ENCODE assay signal across 14 mouse cellular contexts in the genomic region with DNA sequence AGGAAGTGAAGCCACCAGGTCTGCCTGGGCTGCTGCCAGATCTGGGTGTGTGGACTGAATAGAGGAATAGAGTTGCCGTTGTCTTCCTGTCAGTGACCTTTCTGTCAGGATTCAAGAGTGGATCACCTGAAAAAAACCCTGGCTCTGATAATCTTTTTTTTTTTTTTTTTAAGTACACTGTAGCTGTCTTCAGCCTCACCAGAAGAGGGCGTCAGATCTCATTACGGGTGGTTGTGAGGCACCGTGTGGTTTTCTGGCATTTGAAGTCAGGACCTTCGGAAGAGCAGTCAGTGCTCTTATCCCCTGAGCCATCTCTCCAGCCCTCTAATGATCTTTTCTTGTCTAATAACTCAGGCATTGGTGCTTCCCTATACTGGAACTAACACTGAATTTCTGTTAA. TPM values are rescaled to one million over a fixed set of nuclear protein-coding genes. Genes with fewer than 3 reads are reported as not detected.
DNase-seq lines count a peak whose midpoint lies in the region; ATAC-seq and TF ChIP-seq lines count a peak whose summit lies in the region.
"Had no signal": no experiment of that assay in that cellular context is flagged by ENCODE, and none has a peak within 500 bp of the region (broad histone marks: within the 10 kb centered on the region; RNA-seq: fewer than 3 reads in every experiment).

No protein-coding gene starts in this region.

- no peak for TF ChIP-seq POLR2A in heart, adult 2 months (IDR thresholded peaks at IDR 0.05; ENCODE audit: insufficient read depth, low read depth, low read length)
- no peak for TF ChIP-seq POLR2A in lung, adult 2 months (IDR thresholded peaks at IDR 0.05; ENCODE audit: borderline replicate concordance, extremely low read depth, low read depth, low read length)
- no peak for TF ChIP-seq POLR2A in MEL (IDR thresholded peaks at IDR 0.05; ENCODE audit: control insufficient read depth in 1 of 2, insufficient read depth in 1 of 2, low read depth in 1 of 2, low read length in 2 of 2, poor library complexity in 1 of 2)

- H3K79me2 ChIP-seq in heart, adult 2 months (replicated peaks; ENCODE audit: control insufficient read depth, insufficient read depth, low read length): no peaks in the 10 kb centered on the region
- H3K79me2 ChIP-seq in MEL (ENCODE audit: control insufficient read depth, insufficient read depth, low read length, poor library complexity): peaks cover 27% of the 10 kb centered on the region; the same call in 1 of the 2 replicates

- H3K4me2 ChIP-seq in lung, embryonic 14.5 days: no peak overlapping the region
- H3K4me2 ChIP-seq in stomach, postnatal 0 days (replicated peaks; ENCODE audit: low read depth): no peak overlapping the region
- H3K4me2 ChIP-seq: limb, embryonic 15.5 days; midbrain, embryonic 13.5 days had no signal

- H3K4me3 ChIP-seq in heart, adult 2 months: no peak overlapping the region
- no peak overlapping the region for H3K4me3 ChIP-seq in heart, embryonic 10.5 days
- H3K4me3 ChIP-seq in lung, embryonic 14.5 days (ENCODE audit: low read depth, low read length): no peak overlapping the region
- H3K4me3 ChIP-seq in lung, adult 2 months (replicated peaks; ENCODE audit: extremely low read depth, low read depth, low read length): no peak overlapping the region
- H3K4me3 ChIP-seq in MEL (ENCODE audit: control insufficient read depth in 1 of 2, insufficient read depth in 1 of 2, low read depth in 2 of 2, low read length in 2 of 2): no peak overlapping the region
- no peak overlapping the region for H3K4me3 ChIP-seq in stomach, postnatal 0 days (ENCODE audit: low read depth, low read length)
- H3K4me3 ChIP-seq: limb, embryonic 15.5 days; midbrain, embryonic 13.5 days had no signal

- no peak for TF ChIP-seq RAD21 in MEL (IDR thresholded peaks at IDR 0.05; ENCODE audit: low read depth, low read length)

- no peaks in the 10 kb centered on the region for H3K27me3 ChIP-seq in heart, adult 2 months (ENCODE audit: control insufficient read depth, insufficient read depth, low read length)
- no peaks in the 10 kb centered on the region for H3K27me3 ChIP-seq in heart, embryonic 10.5 days (ENCODE audit: insufficient read depth, poor library complexity, severe bottlenecking)
- H3K27me3 ChIP-seq in lung, embryonic 14.5 days (ENCODE audit: insufficient read depth, low read length): no peaks in the 10 kb centered on the region
- H3K27me3 ChIP-seq in MEL (ENCODE audit: control insufficient read depth in 1 of 2, insufficient read depth in 2 of 2, low read length in 2 of 2): no peaks in the 10 kb centered on the region
- H3K27me3 ChIP-seq in stomach, postnatal 0 days (ENCODE audit: control insufficient read depth, insufficient read depth, low read length): no peaks in the 10 kb centered on the region
- H3K27me3 ChIP-seq: limb, embryonic 15.5 days; midbrain, embryonic 13.5 days had no signal

- no peak for TF ChIP-seq EP300 in heart, adult 2 months (IDR thresholded peaks at IDR 0.05; ENCODE audit: insufficient read depth, low read depth, low read length)
- no peak for TF ChIP-seq EP300 in MEL (IDR thresholded peaks at IDR 0.05; ENCODE audit: low read depth in 1 of 2, low read length in 2 of 2)
- TF ChIP-seq EP300 in stomach, postnatal 0 days (optimal IDR thresholded peaks at IDR 0.05): no peak

- H3K27ac ChIP-seq in heart, adult 2 months: no peak overlapping the region
- H3K27ac ChIP-seq in heart, embryonic 10.5 days: no peak overlapping the region
- H3K27ac ChIP-seq in lung, embryonic 14.5 days (ENCODE audit: low read depth): no peak overlapping the region
- no peak overlapping the region for H3K27ac ChIP-seq in MEL (ENCODE audit: control insufficient read depth, low read depth, low read length)
- no peak overlapping the region for H3K27ac ChIP-seq in stomach, postnatal 0 days (replicated peaks)
- H3K27ac ChIP-seq: limb, embryonic 15.5 days; midbrain, embryonic 13.5 days had no signal

- WGBS in heart, adult 2 months: 55% methylated on average over 5 of the region's 5 CpGs
- 59% methylated on average over 5 of the region's 5 CpGs for WGBS in heart, embryonic 10.5 days
- WGBS in lung, embryonic 14.5 days: 58% methylated on average over 5 of the region's 5 CpGs
- WGBS in lung, adult 2 months: 53% methylated on average over 5 of the region's 5 CpGs
- 62% methylated on average over 5 of the region's 5 CpGs for WGBS in stomach, postnatal 0 days

- ATAC-seq in lung, embryonic 14.5 days (ENCODE audit: insufficient read depth): no peak
- no peak for ATAC-seq in stomach, postnatal 0 days (ENCODE audit: low FRiP score, low TSS enrichment)
- ATAC-seq: forebrain, embryonic 16.5 days; midbrain, embryonic 13.5 days had no signal

- no peak overlapping the region for H3K9ac ChIP-seq in heart, adult 2 months (ENCODE audit: low read depth, low read length)
- H3K9ac ChIP-seq in lung, embryonic 14.5 days: no peak overlapping the region
- H3K9ac ChIP-seq in MEL (ENCODE audit: control insufficient read depth, low read depth, low read length, poor library complexity, severe bottlenecking): no peak overlapping the region
- no peak overlapping the region for H3K9ac ChIP-seq in stomach, postnatal 0 days (ENCODE audit: low read length)
- H3K9ac ChIP-seq: limb, embryonic 15.5 days had no signal

- H3K36me3 ChIP-seq in heart, adult 2 months (ENCODE audit: control insufficient read depth, insufficient read depth, low read length): no peaks in the 10 kb centered on the region
- peaks cover 90% of the 10 kb centered on the region for H3K36me3 ChIP-seq in heart, embryonic 10.5 days
- H3K36me3 ChIP-seq in lung, embryonic 14.5 days (ENCODE audit: insufficient read depth): peaks cover 85% of the 10 kb centered on the region
- H3K36me3 ChIP-seq in MEL (ENCODE audit: control insufficient read depth in 1 of 2, insufficient read depth in 2 of 2, low read length in 2 of 2): peaks cover 5 to 43% of the 10 kb centered on the region in 2 experiments
- peaks cover 41% of the 10 kb centered on the region for H3K36me3 ChIP-seq in stomach, postnatal 0 days (ENCODE audit: control insufficient read depth, insufficient read depth, low read length)

- TF ChIP-seq CTCF in heart, adult 2 months (IDR thresholded peaks at IDR 0.05): peak; percentile 37
- peak; percentile 33 for TF ChIP-seq CTCF in lung, embryonic 14.5 days (IDR thresholded peaks at IDR 0.05; ENCODE audit: low read depth)
- TF ChIP-seq CTCF in lung, adult 2 months (IDR thresholded peaks at IDR 0.05; ENCODE audit: insufficient read depth, low read length): no peak
- peak; percentile 23 to 31 (median 28); a peak in 4 of 6 replicates for TF ChIP-seq CTCF in MEL (IDR thresholded peaks at IDR 0.05 in 2 of 3, conservative IDR thresholded peaks at IDR 0.05 in 1 of 3; ENCODE audit: control insufficient read depth in 1 of 3, insufficient read depth in 1 of 3, low read depth in 2 of 3, low read length in 3 of 3, poor library complexity in 1 of 3, severe bottlenecking in 1 of 3)
- peak; percentile 60 for TF ChIP-seq CTCF in stomach, postnatal 0 days (IDR thresholded peaks at IDR 0.05; ENCODE audit: low read depth)

- H3K4me1 ChIP-seq in heart, adult 2 months (ENCODE audit: control insufficient read depth, insufficient read depth, low read length): no peaks in the 10 kb centered on the region
- H3K4me1 ChIP-seq in heart, embryonic 10.5 days: no peaks in the 10 kb centered on the region
- no peaks in the 10 kb centered on the region for H3K4me1 ChIP-seq in lung, embryonic 14.5 days (ENCODE audit: insufficient read depth)
- H3K4me1 ChIP-seq in lung, adult 2 months (ENCODE audit: control insufficient read depth, insufficient read depth, low read length): no peaks in the 10 kb centered on the region
- no peaks in the 10 kb centered on the region; a peak in 1 of 4 replicates for H3K4me1 ChIP-seq in MEL (ENCODE audit: control insufficient read depth in 1 of 2, insufficient read depth in 2 of 2, low read length in 2 of 2)
- no peaks in the 10 kb centered on the region for H3K4me1 ChIP-seq in stomach, postnatal 0 days (replicated peaks; ENCODE audit: control insufficient read depth, insufficient read depth)
- H3K4me1 ChIP-seq: midbrain, embryonic 13.5 days had no signal

- no peaks in the 10 kb centered on the region for H3K9me3 ChIP-seq in heart, embryonic 10.5 days
- H3K9me3 ChIP-seq in lung, embryonic 14.5 days (ENCODE audit: low read depth, low read length): no peaks in the 10 kb centered on the region
- no peaks in the 10 kb centered on the region for H3K9me3 ChIP-seq in MEL (replicated peaks; ENCODE audit: insufficient read depth, low read length)
- no peaks in the 10 kb centered on the region for H3K9me3 ChIP-seq in stomach, postnatal 0 days (ENCODE audit: control insufficient read depth, low read length)
- H3K9me3 ChIP-seq: limb, embryonic 15.5 days; midbrain, embryonic 13.5 days had no signal

- intact Hi-C loops in heart, adult 2 months (cut with DNase I): no loop called here

- DNase-seq in heart, adult 2 months: no peak
- DNase-seq in heart, embryonic 10.5 days (ENCODE audit: low spot score): no peak
- no peak for DNase-seq in lung, embryonic 14.5 days
- no peak for DNase-seq in lung, adult 2 months
- peak; percentile 37 for DNase-seq in MEL (ENCODE audit: low read depth, low spot score)
- no peak for DNase-seq in stomach, postnatal 0 days (ENCODE audit: low spot score)
- DNase-seq in right cerebral cortex, postnatal 4 days: no peak
- DNase-seq: cerebellum, adult 11 months; gastrocnemius, postnatal 36 days; kidney, adult 11 months; lung, postnatal 4 days had no signal

RNA-seq across cellular contexts. Expression of a gene that starts 12.1 kb away (rescaled TPM):
- total RNA-seq in heart, adult 2 months (2021): 1 to 10 TPM; 6.2 to 6.3 TPM
- 2.6 and 3.5 TPM in 2 replicates for polyA plus RNA-seq in heart, adult 2 months (2012; rRNA removed)
- polyA plus RNA-seq in heart, embryonic 10.5 days (2016; fragmentation: Nextera tagmentation; extraction: Ambion mirVana): 6.1 and 6.9 TPM in 2 replicates
- 9.0 and 9.2 TPM in 2 replicates for polyA plus RNA-seq in lung, embryonic 14.5 days (2014; fragmentation: Nextera tagmentation; extraction: Ambion mirVana)
- polyA plus RNA-seq in lung, adult 2 months (2012; rRNA removed): 3.1 and 4.3 TPM in 2 replicates
- total RNA-seq in MEL (2012; rRNA removed): 39.7 and 40.1 TPM in 2 replicates
- polyA plus RNA-seq in MEL (2012; ENCODE audit: insufficient read depth in 1 of 2, insufficient read length in 2 of 2, low read depth in 1 of 2, low replicate concordance in 2 of 2, missing spikeins in 1 of 2): 10 to 100 TPM; 31.6 to 82.4 TPM
- polyA plus RNA-seq in stomach, postnatal 0 days (2015; fragmentation: Nextera tagmentation; extraction: Ambion mirVana): 1.2 and 1.6 TPM in 2 replicates

RNA-seq across cellular contexts. Expression of a gene that starts 12.2 kb away (rescaled TPM):
- 10 to 100 TPM; 12.0 to 13.2 TPM for total RNA-seq in heart, adult 2 months (2021)
- 17.7 and 23.5 TPM in 2 replicates for polyA plus RNA-seq in heart, adult 2 months (2012; rRNA removed)
- polyA plus RNA-seq in heart, embryonic 10.5 days (2016; fragmentation: Nextera tagmentation; extraction: Ambion mirVana): 37.4 and 40.4 TPM in 2 replicates
- polyA plus RNA-seq in lung, embryonic 14.5 days (2014; fragmentation: Nextera tagmentation; extraction: Ambion mirVana): 47.5 and 51.6 TPM in 2 replicates
- 22.7 and 26.0 TPM in 2 replicates for polyA plus RNA-seq in lung, adult 2 months (2012; rRNA removed)
- total RNA-seq in MEL (2012; rRNA removed): 85.9 and 86.3 TPM in 2 replicates
- 10 to 100 TPM in 1 of 2 experiments, not detected in 1; 88.4 TPM for polyA plus RNA-seq in MEL (2012; ENCODE audit: insufficient read depth in 1 of 2, insufficient read length in 2 of 2, low read depth in 1 of 2, low replicate concordance in 2 of 2, missing spikeins in 1 of 2)
- 18.0 and 21.0 TPM in 2 replicates for polyA plus RNA-seq in stomach, postnatal 0 days (2015; fragmentation: Nextera tagmentation; extraction: Ambion mirVana)

RNA-seq across cellular contexts. Expression of a gene that starts 50.5 kb away (rescaled TPM):
- total RNA-seq in heart, adult 2 months (2021): 10 to 100 TPM; 40.2 to 44.2 TPM
- 19.1 and 27.6 TPM in 2 replicates for polyA plus RNA-seq in heart, adult 2 months (2012; rRNA removed)
- polyA plus RNA-seq in heart, embryonic 10.5 days (2016; fragmentation: Nextera tagmentation; extraction: Ambion mirVana): 41.6 and 47.7 TPM in 2 replicates
- polyA plus RNA-seq in lung, embryonic 14.5 days (2014; fragmentation: Nextera tagmentation; extraction: Ambion mirVana): 17.8 and 18.9 TPM in 2 replicates
- 10.9 and 12.6 TPM in 2 replicates for polyA plus RNA-seq in lung, adult 2 months (2012; rRNA removed)
- total RNA-seq in MEL (2012; rRNA removed): 26.1 and 37.8 TPM in 2 replicates
- 10 to 100 TPM; 32.6 to 33.7 TPM for polyA plus RNA-seq in MEL (2012; ENCODE audit: insufficient read depth in 1 of 2, insufficient read length in 2 of 2, low read depth in 1 of 2, low replicate concordance in 2 of 2, missing spikeins in 1 of 2)
- 14.7 and 15.2 TPM in 2 replicates for polyA plus RNA-seq in stomach, postnatal 0 days (2015; fragmentation: Nextera tagmentation; extraction: Ambion mirVana)
